Mouse (Mus musculus) liver, adult 10 weeks (tissue): ENCODE data around the gene Tas2r115. TPM values are rescaled to one million over a fixed set of nuclear protein-coding genes. Genes with fewer than 3 reads are reported as not detected.

Experiments used
- polyA plus RNA-seq: library from polyadenylated mRNA; stranded (reverse); fragments of 350-450 nt; fragmentation: Illumina TruSeq; extraction: RNeasy Lipid Tissue Mini Kit (QIAGEN cat#74804); gene quantifications from one replicate; pipeline ENCODE4 v1.2.3, GENCODE M21; 2014; ENCODE audit warnings: low read depth, low replicate concordance

Tas2r115 gene
- not detected for polyA plus RNA-seq

DNA sequence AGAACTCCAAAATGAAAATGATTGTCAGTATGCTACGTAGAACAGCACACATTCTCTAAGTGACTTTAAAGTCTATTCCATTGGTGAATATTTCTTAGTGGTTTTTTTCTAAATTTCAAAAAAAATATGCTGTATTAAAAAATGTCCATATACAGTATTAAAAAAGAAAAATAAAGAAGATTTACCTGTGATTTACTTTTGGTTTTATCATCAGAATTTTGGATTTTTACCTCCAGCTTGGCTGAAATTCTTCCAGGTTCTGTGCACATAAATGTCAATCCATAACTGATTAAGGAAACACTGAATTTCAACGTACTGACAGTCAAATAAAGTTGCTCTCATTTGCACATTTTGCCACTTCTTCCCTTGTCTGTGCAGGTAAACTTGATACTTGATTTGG lies at the start of gene Tas2r115:
TSS of gene Tas2r115 (minus strand) at position 101 of the 400 bp plus-strand sequence.

DNA sequence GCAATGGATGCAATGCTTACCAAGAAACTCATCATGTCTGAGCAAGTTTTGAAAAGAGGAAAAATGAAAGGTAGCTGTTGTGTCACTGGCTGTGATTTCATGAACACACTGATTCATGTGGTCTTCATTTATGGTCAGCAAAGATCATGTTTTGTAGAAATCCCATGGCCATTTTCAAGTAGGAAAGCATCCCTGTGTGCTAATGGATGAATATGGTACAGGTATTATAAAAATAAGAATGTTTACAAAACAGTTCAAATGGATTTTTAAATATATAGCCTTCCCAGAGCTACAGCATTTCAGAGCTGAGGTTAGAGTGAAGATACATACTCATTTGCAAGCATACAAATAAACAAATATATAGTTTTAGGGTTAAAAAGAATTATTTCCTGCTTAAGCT lies 40.2 kb upstream of the Tas2r115 start, which contains the start of gene Tas2r136:
TSS of gene Tas2r136 (minus strand) at position 101 of the 400 bp plus-strand sequence.

DNA sequence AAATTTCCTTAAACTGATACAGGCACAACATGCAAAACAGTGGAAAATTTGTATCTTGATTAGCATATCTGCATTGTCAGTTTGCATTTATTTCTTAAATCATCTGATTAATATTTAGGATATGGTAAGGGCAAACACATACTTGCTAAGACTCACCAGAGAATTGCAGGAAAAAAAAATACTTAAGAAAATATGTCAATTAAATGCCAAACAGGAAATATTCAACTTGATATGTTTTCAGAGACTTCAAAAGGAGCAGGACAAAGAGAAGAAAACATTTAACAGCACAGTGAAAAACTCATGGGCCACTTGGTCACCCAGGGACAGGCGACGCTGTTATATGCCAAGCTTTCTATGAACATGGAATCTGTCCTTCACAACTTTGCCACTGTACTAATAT lies 24.0 kb upstream of the Tas2r115 start, which contains the start of gene Tas2r102:
TSS of gene Tas2r102 (plus strand) at position 301 of the 400 bp plus-strand sequence.

DNA sequence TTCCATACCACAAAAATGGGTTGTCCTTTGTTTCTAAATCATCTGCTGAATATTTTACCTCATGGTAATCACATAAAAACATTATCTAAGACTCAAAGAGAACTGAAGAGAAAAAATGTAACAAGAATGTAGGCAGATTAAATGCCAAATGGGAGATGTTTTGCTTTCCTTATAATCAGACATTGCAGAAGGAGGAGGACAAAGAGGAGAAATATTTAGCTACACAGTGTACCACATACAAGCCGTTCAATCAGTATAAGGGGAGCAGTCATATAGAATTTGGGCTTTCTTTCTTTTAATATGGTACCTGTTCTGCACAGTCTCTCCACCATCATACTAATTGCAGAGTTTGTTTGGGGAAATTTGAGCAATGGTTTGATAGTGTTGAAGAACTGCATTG lies 16.6 kb upstream of the Tas2r115 start, which contains the start of gene Tas2r124:
TSS of gene Tas2r124 (plus strand) at position 301 of the 400 bp plus-strand sequence.

DNA sequence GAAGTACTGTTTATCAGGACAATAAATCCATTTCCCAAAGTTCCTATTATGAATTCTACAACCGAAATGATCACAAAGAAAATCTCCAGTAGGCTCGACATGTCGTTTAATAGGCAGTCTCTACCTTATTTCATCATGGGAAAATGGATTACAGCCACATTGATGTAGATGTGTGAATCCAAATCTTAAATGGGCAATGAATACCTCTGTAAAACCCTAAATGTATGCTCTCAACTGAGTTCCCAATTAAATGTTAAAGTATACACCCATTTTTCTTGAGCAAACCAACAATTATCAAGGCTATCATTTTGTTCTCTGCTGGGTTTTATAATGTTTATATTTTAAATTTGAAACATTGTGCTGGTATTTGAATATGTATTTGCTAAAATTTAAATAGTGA lies 26.0 kb downstream of the Tas2r115 start, which contains the start of gene Tas2r122:
TSS of gene Tas2r122 (minus strand) at position 101 of the 400 bp plus-strand sequence.

DNA sequence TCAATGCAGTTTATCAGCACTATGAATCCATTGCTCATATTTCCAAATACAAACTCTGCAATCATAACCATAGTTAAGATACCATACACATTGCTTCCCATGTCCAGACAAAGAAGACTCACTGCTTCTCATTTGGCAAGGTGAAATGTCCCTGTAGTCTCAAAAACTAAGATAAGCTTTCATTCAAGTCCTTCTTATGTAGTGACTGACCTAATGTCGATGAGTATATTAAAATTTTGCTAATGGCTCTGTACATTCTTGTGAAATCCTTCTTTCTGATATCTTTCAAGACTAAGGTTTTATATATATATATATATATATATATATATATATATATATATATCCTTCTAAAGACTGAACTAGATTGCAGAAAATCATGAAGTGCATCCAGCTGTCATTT lies 36.9 kb downstream of the Tas2r115 start, which contains the start of gene Tas2r121:
TSS of gene Tas2r121 (minus strand) at position 101 of the 400 bp plus-strand sequence.

Other genes starting within 250 kb of the Tas2r115 start
- gene Prh1, start 168.2 kb downstream of the Tas2r115 start, polyA plus RNA-seq = not detected
- gene Prp2, start 142.1 kb downstream of the Tas2r115 start, polyA plus RNA-seq = not detected
- not detected for gene A630073D07Rik, start 86.5 kb downstream of the Tas2r115 start, polyA plus RNA-seq
- not detected for gene Tas2r120, start 81.1 kb downstream of the Tas2r115 start, polyA plus RNA-seq
- gene Tas2r121, start 37.0 kb downstream of the Tas2r115 start, polyA plus RNA-seq = not detected
- not detected for gene Tas2r122, start 26.1 kb downstream of the Tas2r115 start, polyA plus RNA-seq
- not detected for gene Tas2r124, start 16.7 kb upstream of the Tas2r115 start, polyA plus RNA-seq
- gene Tas2r102, start 24.1 kb upstream of the Tas2r115 start, polyA plus RNA-seq = not detected
- not detected for gene Tas2r136, start 40.1 kb upstream of the Tas2r115 start, polyA plus RNA-seq
- not detected for gene Tas2r117, start 64.8 kb upstream of the Tas2r115 start, polyA plus RNA-seq
- not detected for gene Tas2r123, start 109.1 kb upstream of the Tas2r115 start, polyA plus RNA-seq
- gene Tas2r116, start 117.4 kb upstream of the Tas2r115 start, polyA plus RNA-seq = not detected
- gene Tas2r110, start 130.0 kb upstream of the Tas2r115 start, polyA plus RNA-seq = not detected
- gene Tas2r113, start 155.0 kb upstream of the Tas2r115 start, polyA plus RNA-seq = not detected
- not detected for gene Tas2r125, start 171.6 kb upstream of the Tas2r115 start, polyA plus RNA-seq
- gene Tas2r129, start 213.1 kb upstream of the Tas2r115 start, polyA plus RNA-seq = not detected
- not detected for gene Tas2r131, start 219.9 kb upstream of the Tas2r115 start, polyA plus RNA-seq
- gene Tas2r109, start 242.9 kb upstream of the Tas2r115 start, polyA plus RNA-seq = not detected